Mouse (Mus musculus) right cerebral cortex, postnatal 10 days (tissue): ENCODE results near the gene Arl4c.
A peak's percentile ranks its signal among the peaks of the same experiment; 100 is the strongest.
"Not testable (repeated sequence)": the region's sequence is repeated elsewhere in the genome, so short reads cannot be mapped to it uniquely, and the experiment has no call there.

ENCODE experiments used
- DNase-seq, 2 experiments: peaks; one replicate each; pipeline ENCODE4 v3.0.0; 2021; ENCODE audit warnings: low spot score in 2 of 2

The Arl4c gene

DNA sequence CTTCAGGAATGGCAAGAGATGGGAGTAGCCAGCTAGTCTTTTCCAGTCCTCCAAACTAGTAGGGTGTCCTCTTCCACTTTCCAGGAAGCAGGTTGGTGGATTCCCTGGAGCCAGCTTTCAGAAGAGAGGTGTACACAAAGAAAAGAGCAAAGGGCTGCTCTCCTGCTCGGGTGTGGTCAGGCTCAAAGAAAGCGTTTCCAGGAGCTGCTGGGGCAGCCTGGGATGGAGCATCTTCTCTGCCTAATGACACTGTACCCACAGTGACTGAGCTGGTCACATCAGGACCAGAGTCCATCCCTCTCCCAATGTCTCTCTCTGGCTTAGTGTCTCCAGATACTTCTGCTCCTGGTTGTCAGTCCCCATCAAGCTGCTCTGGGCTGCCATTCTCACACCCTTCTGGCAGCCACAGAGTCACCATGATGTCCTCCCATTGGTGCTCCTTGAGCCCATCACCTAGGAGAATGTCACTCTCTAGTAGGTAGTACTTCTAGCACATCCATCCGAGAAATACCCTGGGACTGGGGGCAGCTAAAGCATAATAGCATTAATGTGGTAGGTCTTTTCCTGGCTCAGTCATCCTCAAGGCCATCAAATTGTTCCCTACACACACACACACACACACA lies 46.4 kb downstream of the Arl4c start:
- no peak for DNase-seq

DNA sequence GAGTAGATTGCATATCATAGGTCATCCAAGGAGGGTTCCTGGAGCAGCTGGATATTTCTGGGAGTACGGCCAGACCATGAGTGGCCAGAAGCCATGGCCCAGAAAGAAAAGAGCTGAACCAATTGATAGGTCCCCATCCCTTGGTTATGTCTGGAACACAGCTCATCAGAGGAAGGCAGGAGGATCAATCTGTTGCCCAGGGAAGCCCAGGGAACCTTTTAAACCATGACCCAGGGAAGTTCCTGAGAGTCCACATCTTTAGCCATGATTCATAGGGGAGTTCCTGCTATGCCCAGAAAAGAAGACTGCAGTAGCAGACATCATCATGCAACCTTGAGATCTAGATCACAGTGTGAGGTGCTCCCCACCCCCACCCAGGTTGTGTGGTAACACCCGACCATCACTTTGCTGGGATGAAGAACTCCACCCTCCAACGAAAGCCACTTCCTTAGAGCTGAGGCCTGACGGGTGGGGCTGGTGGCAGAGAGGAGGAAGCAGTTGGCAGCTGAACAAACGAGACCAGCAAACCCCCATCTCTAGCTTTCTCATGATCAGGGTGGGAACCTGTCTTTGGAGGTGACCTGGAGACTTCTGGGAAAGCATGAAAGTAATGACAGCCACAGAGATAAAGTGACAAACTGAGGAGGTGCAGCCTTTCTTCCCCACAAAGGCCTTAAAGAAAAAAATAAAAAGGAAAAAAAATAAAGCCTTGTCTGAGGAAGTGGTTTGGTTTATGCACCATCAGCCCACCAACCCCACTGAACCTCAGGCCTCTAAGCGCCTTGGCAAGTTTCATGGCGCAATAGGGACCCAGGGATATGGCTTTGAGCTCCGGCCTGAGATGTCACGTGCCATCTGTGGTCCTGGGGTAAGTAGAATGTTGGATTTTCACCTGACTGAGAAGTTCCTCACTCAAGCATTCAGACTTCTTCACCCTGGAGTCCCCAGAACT lies 47.2 kb downstream of the Arl4c start:
- no peak for DNase-seq

DNA sequence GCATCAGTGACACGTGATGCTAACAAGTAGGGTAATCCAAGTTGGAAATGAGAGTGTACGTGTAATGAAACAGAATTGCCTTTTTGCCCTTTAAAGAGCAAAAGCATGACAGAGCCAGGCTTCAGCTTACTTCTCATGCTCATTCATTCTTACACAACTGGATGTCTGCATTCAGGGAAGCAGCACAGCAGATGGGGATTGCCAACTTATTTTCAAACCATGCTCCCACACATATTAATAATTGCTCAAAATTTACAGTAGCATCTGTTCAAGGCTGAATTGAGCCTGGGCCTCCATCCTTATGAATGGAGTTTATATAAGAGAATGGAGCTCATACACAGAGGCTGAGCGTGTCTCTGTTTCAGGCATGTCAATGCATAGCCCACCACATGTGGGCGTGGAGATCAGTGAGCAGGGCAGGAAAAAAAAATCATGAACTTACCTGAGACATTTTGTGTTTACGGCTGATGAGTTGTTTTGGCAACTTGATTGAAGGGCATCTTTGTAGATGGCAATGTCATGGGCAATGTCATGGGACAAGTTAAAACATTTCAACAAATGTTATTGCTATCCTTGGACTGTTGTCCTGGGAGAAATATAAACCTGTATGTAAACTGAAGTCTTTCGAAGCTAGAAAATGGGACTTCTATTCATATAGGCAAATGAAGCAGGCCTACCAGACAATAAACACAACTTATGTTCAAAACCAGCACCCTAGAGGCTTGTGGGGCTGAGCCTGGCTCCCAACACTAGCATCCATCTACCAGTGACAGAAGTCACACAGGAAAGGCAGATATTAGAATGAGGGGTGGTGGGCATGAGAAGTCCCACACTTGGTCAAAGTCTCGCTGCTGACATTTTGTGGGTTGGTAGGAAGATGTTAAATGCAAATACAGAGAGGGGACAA lies 48.2 kb downstream of the Arl4c start:
- DNase-seq, result no peak

DNA sequence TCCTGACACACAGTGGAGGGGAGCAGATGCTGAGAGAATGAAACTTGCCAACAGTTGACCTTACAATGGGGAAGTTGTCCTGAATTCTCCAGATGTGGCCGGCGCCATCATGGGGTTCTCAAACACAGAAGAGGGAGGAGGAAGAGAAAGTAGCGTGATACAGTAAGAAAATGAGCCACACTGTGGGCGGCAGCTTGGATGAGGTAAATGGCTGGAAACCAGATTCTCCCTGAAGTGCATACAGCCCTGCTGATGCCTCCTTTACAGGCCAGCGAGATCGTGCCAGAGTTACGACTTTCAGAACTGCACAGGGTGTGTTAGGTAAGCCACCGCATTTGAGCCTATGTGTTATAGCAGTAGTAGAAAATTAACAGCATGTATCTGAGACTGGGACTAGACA lies 49.3 kb downstream of the Arl4c start:
- no peak for DNase-seq

DNA sequence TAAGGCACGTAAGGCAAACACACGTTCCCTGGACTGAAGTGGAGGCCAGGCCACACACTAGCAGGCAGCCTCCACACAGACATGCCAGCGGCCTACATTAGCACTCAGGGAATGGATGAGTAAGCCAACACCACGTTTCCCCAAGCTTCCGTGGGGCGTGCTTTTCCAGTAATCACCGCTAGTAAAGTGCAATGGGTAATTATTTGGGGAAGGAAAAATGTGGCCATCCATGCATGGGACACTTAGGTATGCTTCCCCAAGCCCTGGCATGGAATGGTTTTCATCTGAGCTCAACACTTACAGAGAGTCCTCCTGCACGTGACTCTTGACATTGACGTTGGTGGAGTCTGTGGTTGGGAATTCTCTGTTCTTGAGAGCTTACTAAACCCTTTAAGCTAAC lies 50.4 kb downstream of the Arl4c start:
- no peak for DNase-seq

DNA sequence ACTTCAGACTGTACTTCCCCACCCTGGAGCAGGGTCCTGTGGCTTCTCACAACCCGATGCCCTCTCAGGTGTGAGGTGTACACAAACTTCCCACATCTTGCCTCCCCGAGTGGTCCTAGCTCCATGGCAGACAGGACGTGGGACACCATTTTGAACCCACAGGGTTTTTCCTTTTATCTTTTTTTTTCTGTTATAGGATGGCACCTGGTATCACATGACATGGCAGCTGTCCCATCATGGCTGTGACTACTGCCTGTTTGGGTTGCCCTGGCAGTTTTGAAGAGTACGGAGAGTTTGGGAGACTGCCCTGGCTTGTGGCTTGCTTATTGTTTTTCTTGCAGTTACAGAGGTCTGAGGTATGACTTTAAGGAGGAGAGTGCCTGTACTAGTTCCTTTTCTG lies 53.3 kb downstream of the Arl4c start:
- DNase-seq, result no peak

DNA sequence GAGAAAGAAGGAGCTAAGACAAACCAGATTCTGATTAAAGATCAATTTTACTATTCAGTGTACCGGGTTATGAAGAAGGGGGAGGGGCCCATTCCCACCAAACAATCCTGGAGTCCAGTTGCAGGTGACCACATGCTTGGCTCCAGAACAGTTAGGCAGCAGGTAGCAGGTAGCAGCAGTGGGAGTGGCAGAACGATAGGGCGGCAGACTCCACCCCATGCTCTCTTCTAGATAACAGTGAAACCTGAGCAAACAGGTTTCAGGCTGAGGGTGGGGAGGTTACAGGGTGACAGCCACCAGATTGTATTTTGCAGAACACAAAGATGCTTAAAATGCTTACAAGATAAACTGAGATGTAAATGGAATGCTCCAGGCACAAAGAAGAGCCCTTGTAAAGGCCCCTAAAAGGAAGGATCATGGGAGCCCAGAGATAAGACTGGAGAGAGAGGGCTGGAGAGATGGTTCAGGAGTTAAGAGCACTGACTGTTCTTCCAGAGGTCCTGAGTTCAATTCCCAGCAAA lies 56.4 kb downstream of the Arl4c start:
- no peak for DNase-seq

DNA sequence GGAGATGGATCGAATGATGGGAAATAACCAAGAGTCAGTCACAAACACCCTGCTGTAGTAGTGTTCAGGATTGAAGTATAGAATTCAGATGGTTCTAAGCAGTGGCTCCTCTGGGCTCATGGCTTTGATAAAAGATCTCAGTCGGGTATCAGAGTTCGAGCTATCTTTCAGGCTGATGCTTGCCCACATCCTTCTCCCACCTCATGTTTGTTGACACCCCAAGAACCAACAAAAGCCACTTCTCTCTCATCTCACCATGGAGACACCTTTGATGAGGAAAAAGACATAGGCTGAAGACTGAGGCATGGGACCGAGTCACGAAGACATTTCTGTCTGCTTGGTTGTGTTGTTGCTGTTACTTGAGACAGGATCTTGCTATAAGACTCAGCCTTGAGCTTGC lies 57.6 kb downstream of the Arl4c start:
- DNase-seq, result no peak

DNA sequence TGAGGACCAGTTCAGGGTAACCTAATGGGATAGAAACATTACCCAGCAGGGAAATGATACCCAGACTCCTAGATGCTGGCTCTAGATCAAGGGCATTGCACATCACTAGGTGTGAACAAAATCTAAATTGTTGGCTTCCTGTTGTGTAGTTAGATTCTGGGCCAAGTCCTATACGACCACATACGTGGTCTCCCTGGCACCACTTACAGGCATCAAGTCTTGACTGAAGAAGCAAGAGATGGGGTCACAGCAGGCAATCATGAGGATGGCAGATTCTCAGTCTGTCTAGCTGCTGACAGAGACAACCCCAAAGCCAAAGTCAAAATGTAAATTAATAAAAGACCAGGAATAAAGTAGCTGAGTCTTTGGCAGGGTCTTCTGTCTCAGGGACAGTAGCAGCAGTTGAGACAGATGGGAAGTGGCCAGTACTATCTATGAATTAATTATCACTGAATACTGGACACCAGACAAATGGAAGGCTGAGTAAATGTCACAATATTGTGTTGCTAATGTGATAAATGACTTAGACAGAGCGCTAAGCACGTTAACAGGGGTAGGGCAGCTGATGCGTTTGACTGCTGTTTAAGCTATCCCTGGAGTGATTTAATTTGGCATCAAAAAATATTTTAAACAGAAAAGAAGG lies 58.7 kb downstream of the Arl4c start:
- DNase-seq, result no peak

DNA sequence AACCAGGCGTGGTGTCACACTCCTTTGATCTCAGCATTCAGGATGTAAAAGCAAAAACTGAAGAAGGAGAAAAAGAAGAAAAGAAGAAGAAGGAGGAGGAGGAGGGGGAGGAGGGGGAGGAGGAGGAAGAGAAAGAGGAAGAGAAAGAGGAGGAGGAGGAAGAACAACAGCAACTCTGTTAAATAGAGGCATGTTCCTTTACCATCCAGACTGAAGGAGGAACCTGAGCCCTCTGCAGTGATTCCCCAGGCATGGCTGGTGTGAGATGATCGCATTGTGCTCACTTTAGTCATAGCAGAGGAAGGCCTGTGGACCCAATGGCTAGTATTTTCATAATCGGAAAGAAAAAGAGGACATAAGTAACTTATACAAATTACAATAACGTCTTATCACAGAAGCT lies 59.3 kb downstream of the Arl4c start:
- no peak for DNase-seq

DNA sequence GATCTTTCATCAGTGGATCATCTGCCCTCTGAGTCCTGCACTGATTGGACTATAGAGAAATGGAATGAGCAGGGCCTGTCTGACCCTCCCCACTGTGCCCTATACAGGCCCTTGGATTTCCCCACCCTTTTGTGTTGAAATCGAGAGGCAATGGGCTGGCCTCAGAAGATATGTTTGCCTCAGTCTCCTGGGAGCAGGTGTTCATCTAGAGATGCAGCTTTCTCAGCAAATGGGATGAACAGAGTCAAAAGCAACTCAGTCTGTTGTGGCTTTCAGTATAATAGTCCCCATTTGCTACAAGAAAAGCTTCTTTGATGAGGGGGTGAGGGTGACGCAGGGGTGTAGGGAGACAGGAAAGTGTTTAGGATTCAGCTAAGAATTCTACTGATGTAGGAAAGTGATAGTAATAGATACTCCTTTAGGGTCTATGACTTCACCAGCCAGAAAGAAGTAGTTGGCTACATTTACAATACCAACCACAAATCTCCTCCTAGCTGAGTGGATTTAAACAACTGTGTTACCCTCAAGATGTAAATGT lies 60.3 kb downstream of the Arl4c start:
- no peak for DNase-seq

DNA sequence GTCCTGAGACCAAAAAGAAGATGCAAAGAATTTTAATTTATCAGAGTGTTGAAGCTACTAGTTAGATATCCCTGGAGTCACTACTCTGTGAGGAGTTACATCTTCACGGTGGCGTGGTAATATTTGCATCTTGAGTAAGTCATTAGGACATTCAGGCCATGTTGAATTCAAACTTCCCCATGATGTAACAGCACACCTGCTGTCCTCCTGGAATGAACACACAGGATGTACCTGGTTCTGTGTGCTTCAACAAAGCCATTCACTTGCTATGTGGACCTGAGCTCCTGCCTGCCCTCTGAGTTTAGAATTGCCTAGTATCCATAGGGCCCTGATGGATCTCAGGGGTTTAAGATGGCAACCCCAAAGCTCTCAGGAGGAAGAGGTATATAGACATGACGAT lies 60.8 kb downstream of the Arl4c start:
- DNase-seq, result no peak

DNA sequence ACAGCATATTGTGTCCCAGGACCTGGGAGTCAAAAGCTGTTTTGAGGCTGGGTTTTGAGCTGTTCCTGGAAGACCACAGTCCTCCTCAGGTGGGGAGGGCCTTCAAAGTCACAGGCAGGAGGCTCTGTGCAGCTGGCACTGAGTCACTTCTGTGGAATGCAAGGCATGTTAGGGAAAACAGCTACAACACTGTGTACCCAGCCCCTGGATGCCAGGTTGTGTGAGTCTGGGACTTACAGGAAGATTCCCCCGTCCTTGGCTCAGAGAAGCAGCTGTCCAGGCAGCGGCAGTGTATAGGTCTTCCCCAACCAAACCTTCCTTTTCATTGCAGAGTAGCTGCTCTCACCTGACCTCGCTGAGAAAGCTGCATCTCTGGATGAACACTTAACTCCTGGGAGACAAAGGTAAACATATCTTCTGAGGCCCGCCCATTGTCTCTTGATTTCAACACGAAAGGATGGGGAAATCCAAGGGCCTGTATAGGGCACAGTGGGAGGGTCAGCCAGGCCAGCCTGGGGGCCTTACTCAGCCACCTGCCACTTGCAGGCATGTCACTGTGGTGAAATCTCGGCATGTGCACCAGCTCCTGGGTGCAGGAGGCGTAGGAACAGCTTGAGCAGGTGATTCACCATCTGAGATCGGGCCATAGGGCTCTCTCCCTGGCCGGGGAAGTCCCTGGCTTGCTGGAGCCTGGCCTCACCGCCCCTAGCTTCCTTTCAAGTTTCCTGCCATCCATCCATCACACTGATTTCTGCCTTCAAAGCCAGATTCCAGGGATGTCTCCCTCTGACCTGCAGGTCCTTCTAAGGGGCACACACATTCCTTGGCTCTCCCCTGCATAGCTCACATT lies 62.4 kb downstream of the Arl4c start:
- no peak for DNase-seq

DNA sequence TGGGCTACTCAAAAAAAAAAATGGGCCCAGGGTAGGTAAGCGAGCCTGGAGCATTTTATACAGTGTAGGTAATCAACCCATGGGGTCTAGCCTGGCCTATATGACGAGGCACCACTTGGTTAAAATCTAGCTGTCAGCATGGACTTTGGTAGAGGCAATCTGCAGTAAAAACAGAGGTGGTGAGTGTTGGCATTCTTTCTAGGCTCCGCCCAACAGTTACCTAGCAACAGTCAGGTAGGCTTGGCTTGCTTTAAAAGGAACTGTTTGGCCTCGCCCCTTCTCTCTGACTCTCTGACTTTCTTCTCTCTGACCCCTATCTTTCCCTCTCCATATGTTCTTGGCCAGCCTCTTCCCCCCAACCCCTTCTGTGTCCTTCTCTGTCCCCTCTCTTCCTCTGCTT lies 63.4 kb downstream of the Arl4c start:
- no peak for DNase-seq

DNA sequence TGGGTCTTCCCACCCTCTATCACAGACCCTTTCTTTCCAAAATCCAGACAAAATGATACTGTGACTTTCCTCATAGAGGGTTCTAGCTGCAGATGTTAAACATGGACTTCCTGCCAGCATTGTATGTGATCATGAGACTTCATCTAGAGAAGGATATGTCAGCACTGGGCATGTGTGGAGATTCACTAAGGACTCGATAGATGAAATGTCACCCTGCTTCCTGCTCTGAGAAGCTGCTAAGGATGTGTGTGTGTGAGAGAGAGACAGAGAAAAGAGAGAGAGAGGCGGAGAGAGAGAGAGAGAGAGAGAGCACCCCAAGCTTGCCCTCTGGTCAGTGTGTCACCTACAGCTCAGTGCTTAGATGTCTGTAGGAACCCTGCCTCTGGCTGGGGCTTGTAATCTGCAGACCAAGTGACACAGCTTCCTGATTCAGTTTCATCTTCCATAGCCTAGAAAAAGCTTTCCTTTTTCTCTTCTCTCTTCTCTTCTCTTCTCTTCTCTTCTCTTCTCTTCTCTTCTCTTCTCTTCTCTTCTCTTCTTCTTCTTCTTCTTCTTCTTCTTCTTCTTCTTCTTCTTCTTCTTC lies 65.4 kb downstream of the Arl4c start:
- not testable (repeated sequence) for DNase-seq

DNA sequence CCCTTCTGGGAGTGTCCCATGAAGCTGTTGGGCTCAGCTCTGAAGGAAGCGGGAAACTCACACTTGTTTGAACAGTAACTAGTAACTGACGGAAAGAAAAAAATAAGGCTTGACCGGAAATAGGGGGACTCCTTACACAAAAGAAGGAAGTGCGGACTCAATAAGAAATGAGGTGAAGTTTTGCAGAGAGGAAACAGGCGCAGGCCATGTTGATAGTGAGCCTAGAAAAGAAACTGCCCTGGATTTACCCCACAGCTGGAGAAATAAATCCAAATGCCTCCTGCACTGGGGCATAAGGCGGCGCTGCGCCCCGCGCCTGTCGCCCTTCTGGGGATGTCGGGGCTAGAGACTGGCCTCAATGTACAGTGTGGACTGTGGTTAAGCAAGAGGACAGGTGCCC lies 66.4 kb downstream of the Arl4c start:
- no peak for DNase-seq

DNA sequence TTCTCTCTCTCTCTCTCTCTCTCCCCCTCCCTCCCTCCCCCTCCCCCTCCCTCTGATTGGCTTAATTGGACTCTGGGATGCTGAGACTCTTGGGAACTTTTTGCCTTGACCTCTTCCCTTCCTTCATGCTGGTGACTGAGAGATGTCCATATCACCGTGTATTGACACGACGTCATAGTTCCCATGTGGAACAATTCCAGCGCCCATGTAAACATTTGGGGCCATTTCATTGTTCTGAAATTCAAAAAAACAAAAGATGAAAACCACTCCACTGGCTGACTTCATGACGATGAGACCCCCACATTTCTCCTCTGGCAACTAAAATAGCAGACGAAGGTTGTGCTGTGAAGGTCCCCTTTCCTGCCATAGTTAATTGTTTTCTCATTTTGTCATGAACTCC lies 69.2 kb downstream of the Arl4c start:
- DNase-seq, result no peak

DNA sequence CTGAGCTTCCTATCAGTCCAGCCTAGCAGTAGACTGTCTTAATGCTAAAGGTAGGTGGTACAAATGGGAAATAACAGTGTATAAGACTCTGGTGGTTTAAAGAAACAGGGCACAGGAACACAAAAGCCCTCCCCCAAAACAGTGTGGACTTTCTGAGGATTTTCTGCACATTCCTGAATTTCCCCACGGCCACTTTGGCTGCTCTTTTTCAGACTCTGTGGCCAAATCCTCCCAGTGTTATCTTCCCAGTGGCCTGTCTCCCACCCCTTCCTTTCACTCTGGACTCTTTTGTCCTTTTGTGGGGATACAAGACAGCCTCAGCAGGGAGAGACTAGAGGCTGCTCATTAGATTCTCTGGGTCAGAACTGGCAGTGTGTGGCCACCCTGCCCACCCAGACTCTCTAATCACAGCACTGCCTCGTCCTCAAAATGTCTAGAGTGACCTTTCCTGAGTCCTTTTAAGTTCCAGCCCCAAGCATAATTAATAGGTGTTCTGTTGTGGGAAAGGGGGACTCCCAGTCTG lies 72.0 kb downstream of the Arl4c start:
- no peak for DNase-seq

DNA sequence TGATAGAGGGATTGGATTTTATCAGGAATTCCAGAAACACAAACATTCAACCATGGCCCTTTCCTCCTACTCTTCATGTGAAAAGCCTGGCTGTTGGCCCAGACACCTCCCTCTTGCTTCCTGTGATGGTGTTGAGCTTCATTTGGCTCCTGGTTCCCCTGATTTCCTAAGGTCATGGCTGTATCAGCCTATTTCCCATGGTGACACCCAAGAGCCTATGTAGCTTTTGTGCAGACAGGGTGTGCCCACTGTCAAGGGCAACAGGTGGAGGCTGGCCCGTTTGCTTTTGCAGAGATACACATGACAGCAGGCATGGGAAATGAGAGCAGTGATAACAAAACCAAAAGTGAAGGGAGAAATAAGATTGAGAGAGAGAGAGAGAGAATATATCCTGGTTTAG lies 76.8 kb downstream of the Arl4c start:
- DNase-seq, result no peak

DNA sequence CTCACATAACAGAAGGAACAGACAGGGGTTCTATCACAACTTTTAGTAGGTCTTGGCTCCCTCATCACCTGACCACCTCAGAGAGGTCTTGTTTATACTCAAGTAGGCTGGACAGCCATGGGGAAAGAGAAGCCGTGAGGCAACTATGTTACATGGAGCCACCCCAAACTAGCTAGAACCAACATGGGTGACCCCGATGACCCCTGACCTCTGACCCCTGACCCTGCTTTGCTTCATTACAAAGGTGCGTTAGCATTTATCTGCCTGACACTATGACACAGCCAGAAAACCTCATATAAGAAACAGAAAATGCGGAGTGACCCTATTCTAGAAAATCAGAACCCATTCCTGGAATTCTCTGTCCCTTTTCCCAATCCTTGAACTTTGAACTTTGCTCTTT lies 77.6 kb downstream of the Arl4c start:
- peak in 1 of 2 experiments; percentile 34 for DNase-seq
